Mouse (Mus musculus): ENCODE measurements around the gene Ncbp1.

Ncbp1 gene

GRCm38 (mm10) chr4:46138287-46139222 lies at the start of gene Ncbp1, which contains the start of gene Tstd2:
TSS of gene Ncbp1 (plus strand) at chr4:46138613.
TSS of gene Tstd2 (minus strand) at chr4:46138694.
- DNase-seq = peak; percentile 93

GRCm38 (mm10) chr4:46089524-46090125 lies 48.8 kb upstream of the Ncbp1 start:
- no peak for DNase-seq

GRCm38 (mm10) chr4:46092429-46093076 lies 45.9 kb upstream of the Ncbp1 start:
- no peak for DNase-seq

GRCm38 (mm10) chr4:46094916-46095825 lies 43.2 kb upstream of the Ncbp1 start:
- peak; percentile 18 to 26 for DNase-seq

GRCm38 (mm10) chr4:46095826-46096159 lies 42.6 kb upstream of the Ncbp1 start:
- no peak for DNase-seq

GRCm38 (mm10) chr4:46096546-46096945 lies 41.9 kb upstream of the Ncbp1 start:
- no peak for DNase-seq

GRCm38 (mm10) chr4:46097591-46097990 lies 40.8 kb upstream of the Ncbp1 start:
- no peak for DNase-seq

- no peak for DNase-seq
These were observed 39.3 kb upstream of the Ncbp1 start for GRCm38 (mm10) chr4:46099132-46099531.

- no peak for DNase-seq
These were observed 37.9 kb upstream of the Ncbp1 start for GRCm38 (mm10) chr4:46100539-46100938.

GRCm38 (mm10) chr4:46101211-46101711 lies 37.2 kb upstream of the Ncbp1 start:
- no peak for DNase-seq

- DNase-seq = no peak
These were observed 36.2 kb upstream of the Ncbp1 start for GRCm38 (mm10) chr4:46102078-46102769.

GRCm38 (mm10) chr4:46110084-46110483 lies 28.3 kb upstream of the Ncbp1 start:
- no peak for DNase-seq

GRCm38 (mm10) chr4:46111361-46111760 lies 27.1 kb upstream of the Ncbp1 start:
- peak in 1 of 2 experiments; percentile 17 for DNase-seq

GRCm38 (mm10) chr4:46115308-46115707 lies 23.1 kb upstream of the Ncbp1 start:
- no peak for DNase-seq

- DNase-seq = no peak
These were observed 21.8 kb upstream of the Ncbp1 start for GRCm38 (mm10) chr4:46116544-46117175.

GRCm38 (mm10) chr4:46117536-46117935 lies 20.9 kb upstream of the Ncbp1 start:
- DNase-seq = no peak

- no peak for DNase-seq
These were observed 18.8 kb upstream of the Ncbp1 start for GRCm38 (mm10) chr4:46119514-46120094.

GRCm38 (mm10) chr4:46120767-46121166 lies 17.6 kb upstream of the Ncbp1 start:
- no peak for DNase-seq

- DNase-seq = no peak
These were observed 15.1 kb upstream of the Ncbp1 start for GRCm38 (mm10) chr4:46123358-46123757.

- DNase-seq = peak; percentile 56 to 73
These were observed 11.9 kb upstream of the Ncbp1 start for GRCm38 (mm10) chr4:46126541-46126940.

All from lung, postnatal 4 days (tissue).